Mouse (Mus musculus): ENCODE measurements at regions not wholly inside any gene's neighbourhood (a gene's known extent, or its start where the extent isn't known, plus 50 kb on each side); places are given as distances from the start of the nearest gene placed in this dataset.

- TF ChIP-seq GATA1 (IDR thresholded peaks at IDR 0.05; ENCODE audit: borderline replicate concordance, low read length) (no peak), FLI1 (IDR thresholded peaks at IDR 0.05; ENCODE audit: low read length) (no peak)
These were observed 102.4 kb upstream of the Sdk1 start for GRCm38 (mm10) chr5:141138771-141139360.
